Mouse (Mus musculus) kidney, adult 2 months (tissue): ENCODE data around the gene Nlgn2.

ENCODE experiments used
- CTCF ChIP-seq: fragments of 200-500 bp; conservative IDR thresholded peaks from 2 replicates; pipeline ENCODE4 v1.5.1; 2011; ENCODE audit warnings: low read depth, mild to moderate bottlenecking, control low read depth, low read length, moderate library complexity, mixed read lengths; ENCODE audit not compliant: insufficient read depth, insufficient read length
- POLR2A ChIP-seq: fragments of 200-500 bp; IDR thresholded peaks from one replicate; pipeline ENCODE4 v1.6.1; 2011; ENCODE audit warnings: low read depth, low read length, control low read depth

- no peak for TF ChIP-seq POLR2A
- TF ChIP-seq CTCF = no peak
These were observed 41.4 kb upstream of the Nlgn2 start for GRCm38 (mm10) chr11:69878952-69879351.
